Mouse (Mus musculus) forebrain, embryonic 13.5 days (tissue): ENCODE measurements at regions not wholly inside any gene's neighbourhood (a gene's known extent, or its start where the extent isn't known, plus 50 kb on each side); places are given as distances from the start of the nearest gene placed in this dataset. TPM values are rescaled to one million over a fixed set of nuclear protein-coding genes. Genes with fewer than 3 reads are reported as not detected.

Experiments used
- ATAC-seq: fragments of 200-750 bp; cut with Nextera tagmentation; 2 replicates; pipeline ENCODE4 v1.8.0; 2017
- H3K27ac ChIP-seq: fragments of 300-500 bp; sonication (generic); 2 replicates; pipeline ENCODE4 v1.5.1; 2015; ENCODE audit warnings: inconsistent platforms, mild to moderate bottlenecking, moderate library complexity
- H3K27me3 ChIP-seq: fragments of 300-500 bp; sonication (generic); 2 replicates; pipeline ENCODE4 v1.6.1; 2015; ENCODE audit warnings: mild to moderate bottlenecking, inconsistent platforms
- H3K36me3 ChIP-seq: fragments of 300-500 bp; sonication (generic); 2 replicates; pipeline ENCODE4 v1.6.1; 2015; ENCODE audit warnings: mild to moderate bottlenecking, inconsistent platforms; ENCODE audit not compliant: poor library complexity, severe bottlenecking
- H3K4me1 ChIP-seq: fragments of 300-500 bp; sonication (generic); 2 replicates; pipeline ENCODE4 v1.6.1; 2015; ENCODE audit warnings: inconsistent platforms
- H3K4me2 ChIP-seq: fragments of 300-500 bp; sonication (generic); 2 replicates; pipeline ENCODE4 v1.6.1; 2015; ENCODE audit warnings: inconsistent platforms, mild to moderate bottlenecking, moderate library complexity
- H3K4me3 ChIP-seq: fragments of 300-500 bp; sonication (generic); 2 replicates; pipeline ENCODE4 v1.5.1; 2015; ENCODE audit warnings: mild to moderate bottlenecking, inconsistent platforms
- H3K9ac ChIP-seq: fragments of 300-500 bp; sonication (generic); 2 replicates; pipeline ENCODE4 v1.6.1; 2015; ENCODE audit warnings: mild to moderate bottlenecking, inconsistent platforms
- H3K9me3 ChIP-seq: fragments of 300-500 bp; sonication (generic); replicated peaks from 2 replicates; pipeline ENCODE4 v1.6.1; 2016; ENCODE audit warnings: inconsistent platforms
- WGBS: fragments of 180-500 bp; shearing (Covaris S2); methylation state at CpG from one replicate; pipeline ENCODE4 v1.1.7; 2015; 5-methylcytosine and 5-hydroxymethylcytosine counted together
- microRNA-seq: library from miRNA; unstranded; fragments of <30 nt; microRNA quantifications from one replicate; pipeline ENCODE4, GENCODE M21; 2016

DNA sequence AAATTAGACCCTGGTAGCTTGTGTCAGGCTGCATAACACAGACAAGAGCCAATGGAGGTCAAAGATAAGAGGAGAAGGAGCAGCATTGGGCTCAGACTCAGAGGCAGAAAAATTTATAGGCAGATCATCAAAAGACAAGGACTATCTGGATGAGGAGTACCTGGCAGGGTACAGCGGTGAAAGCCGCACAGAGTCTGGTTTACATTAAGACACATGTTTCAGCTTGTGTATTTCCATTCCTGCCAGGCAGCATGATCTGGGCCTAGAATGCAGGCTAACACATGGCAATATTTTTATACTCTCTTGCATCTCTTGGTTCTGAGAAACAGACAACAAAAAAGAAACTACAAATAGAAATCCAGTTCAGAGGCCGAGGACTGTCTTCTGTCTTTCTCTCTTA lies 91.9 kb upstream of the Sema3a start:
- no peak overlapping the region for H3K4me2 ChIP-seq
- H3K9me3 ChIP-seq = no peaks in the 10 kb centered on the region
- no peak overlapping the region for H3K4me3 ChIP-seq
- whole genome bisulfite sequencing = 94% methylated on average over 3 of the region's 3 CpGs
- H3K4me1 ChIP-seq = no peaks in the 10 kb centered on the region
- H3K9ac ChIP-seq = no peak overlapping the region
- no peak overlapping the region for H3K27ac ChIP-seq
- no peaks in the 10 kb centered on the region for H3K36me3 ChIP-seq
- ATAC-seq = no peak
- no peaks in the 10 kb centered on the region for H3K27me3 ChIP-seq

DNA sequence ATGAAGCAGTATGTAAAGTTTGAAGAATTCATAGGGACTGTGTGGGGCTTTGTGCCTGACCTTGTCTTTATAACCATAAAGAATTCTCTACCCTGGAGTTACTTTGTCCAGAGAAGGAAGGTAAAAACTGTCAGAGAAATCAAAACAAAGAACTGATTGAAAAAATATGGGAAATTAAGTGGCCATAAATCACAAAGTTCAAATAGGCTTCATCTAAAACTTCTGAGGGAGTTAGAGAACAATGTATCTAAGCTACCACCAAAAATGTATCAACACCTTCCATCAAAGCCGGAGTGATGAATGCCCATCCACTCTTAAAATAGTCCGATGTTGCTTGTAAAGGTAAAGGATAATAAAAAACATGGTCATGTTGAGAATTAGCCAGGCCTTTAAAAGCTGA lies 89.1 kb upstream of the Sema3a start:
- Histone ChIP-seq H3K4me1 (no peaks in the 10 kb centered on the region), H3K27ac (no peak overlapping the region), H3K9me3 (no peaks in the 10 kb centered on the region), H3K9ac (no peak overlapping the region), H3K4me2 (no peak overlapping the region), H3K36me3 (no peaks in the 10 kb centered on the region), H3K27me3 (no peaks in the 10 kb centered on the region), H3K4me3 (no peak overlapping the region)
- no peak for ATAC-seq
- WGBS = 86% methylated on average over 2 of the region's 2 CpGs

- Histone ChIP-seq H3K4me2 (no peak overlapping the region), H3K36me3 (no peaks in the 10 kb centered on the region), H3K27ac (no peak overlapping the region), H3K27me3 (no peaks in the 10 kb centered on the region), H3K9ac (no peak overlapping the region), H3K4me3 (no peak overlapping the region), H3K4me1 (no peaks in the 10 kb centered on the region), H3K9me3 (no peaks in the 10 kb centered on the region)
- no peak for ATAC-seq
- 53% methylated on average over 2 of the region's 2 CpGs for WGBS
Measured at GRCm38 (mm10) chr5:13058883-13059423, 66.3 kb upstream of the Sema3a start.

DNA sequence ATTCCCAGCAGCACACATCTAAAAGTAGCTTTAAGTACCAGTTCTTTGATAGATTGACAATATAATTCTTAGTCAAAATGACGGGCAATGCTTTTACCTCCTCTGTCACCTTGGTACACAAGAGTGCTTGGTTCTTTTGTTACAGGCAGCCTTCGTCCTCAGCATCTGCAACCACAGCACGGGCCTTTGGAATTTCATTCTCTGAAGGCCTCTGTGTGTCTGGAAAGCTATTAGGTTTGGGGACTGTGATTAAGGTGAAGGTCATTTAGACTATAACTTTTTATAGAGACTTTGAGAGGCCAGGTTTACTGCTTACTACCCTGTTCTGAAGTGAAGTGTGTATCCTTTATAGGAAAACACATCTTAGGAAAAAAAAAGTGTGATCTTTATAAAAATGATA lies 58.3 kb upstream of the Sema3a start:
- no peak for ATAC-seq
- H3K4me2 ChIP-seq = no peak overlapping the region
- no peaks in the 10 kb centered on the region for H3K36me3 ChIP-seq
- no peak overlapping the region for H3K27ac ChIP-seq
- no peak overlapping the region for H3K9ac ChIP-seq
- 25% methylated on average over 3 of the region's 3 CpGs for WGBS
- H3K27me3 ChIP-seq = no peaks in the 10 kb centered on the region
- no peaks in the 10 kb centered on the region for H3K4me1 ChIP-seq
- H3K9me3 ChIP-seq = no peaks in the 10 kb centered on the region
- no peak overlapping the region for H3K4me3 ChIP-seq

Small RNA genes in the stretch of these regions (microRNA-seq; reads per million reads assigned to microRNA genes)
- not detected for gene Gm23243
